Mouse (Mus musculus): Measurements from ENCODE around the gene Ccdc74a.

DNA sequence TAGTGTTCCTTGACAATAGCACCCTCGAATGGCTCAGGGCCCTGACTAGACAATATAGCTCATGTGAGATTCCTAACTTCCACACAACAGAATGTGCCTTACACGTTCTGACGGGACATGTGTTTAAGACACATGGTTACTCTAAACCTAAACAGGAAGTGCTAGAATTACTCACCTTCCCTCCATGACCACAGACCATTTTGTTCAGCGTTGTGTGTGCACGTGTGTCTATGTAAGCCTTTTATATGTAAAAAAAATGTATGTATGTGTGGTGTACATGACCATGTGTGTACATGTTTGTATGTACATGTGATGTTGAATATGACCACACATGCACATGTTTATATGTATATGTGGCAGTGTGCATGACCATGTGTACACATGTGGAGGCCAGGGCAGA, 30.1 kb upstream of the Ccdc74a start:
- TF ChIP-seq CTCF (IDR thresholded peaks at IDR 0.05; ENCODE audit: low read depth) (no peak), EP300 (optimal IDR thresholded peaks at IDR 0.05) (no peak)

Measured in stomach, postnatal 0 days (tissue).